Mouse (Mus musculus) monocyte, adult 5-6 weeks (primary cell): Measurements from ENCODE around the gene Ccdc9. TPM values are rescaled to one million over a fixed set of nuclear protein-coding genes. Genes with fewer than 3 reads are reported as not detected.
"Not testable (repeated sequence)": the region's sequence is repeated elsewhere in the genome, so short reads cannot be mapped to it uniquely, and the experiment has no call there.

Experiments used
- ATAC-seq: fragments of 153-309, 156-312 bp; replicated peaks from 2 replicates; pipeline ENCODE4 v1.8.0; 2017; ENCODE audit warnings: mild to moderate bottlenecking; ENCODE audit not compliant: low TSS enrichment, insufficient number of reproducible peaks, severe bottlenecking, poor library complexity, low FRiP score
- total RNA-seq: library from RNA; stranded (forward); fragments of 200-1000, 200-491, 200-594 nt; gene quantifications from 3 replicates; pipeline ENCODE4 v1.2.3, GENCODE M21; 2017

Gene Ccdc9
- total RNA-seq, 1 experiment from 2014 or later, result 256 TPM

DNA sequence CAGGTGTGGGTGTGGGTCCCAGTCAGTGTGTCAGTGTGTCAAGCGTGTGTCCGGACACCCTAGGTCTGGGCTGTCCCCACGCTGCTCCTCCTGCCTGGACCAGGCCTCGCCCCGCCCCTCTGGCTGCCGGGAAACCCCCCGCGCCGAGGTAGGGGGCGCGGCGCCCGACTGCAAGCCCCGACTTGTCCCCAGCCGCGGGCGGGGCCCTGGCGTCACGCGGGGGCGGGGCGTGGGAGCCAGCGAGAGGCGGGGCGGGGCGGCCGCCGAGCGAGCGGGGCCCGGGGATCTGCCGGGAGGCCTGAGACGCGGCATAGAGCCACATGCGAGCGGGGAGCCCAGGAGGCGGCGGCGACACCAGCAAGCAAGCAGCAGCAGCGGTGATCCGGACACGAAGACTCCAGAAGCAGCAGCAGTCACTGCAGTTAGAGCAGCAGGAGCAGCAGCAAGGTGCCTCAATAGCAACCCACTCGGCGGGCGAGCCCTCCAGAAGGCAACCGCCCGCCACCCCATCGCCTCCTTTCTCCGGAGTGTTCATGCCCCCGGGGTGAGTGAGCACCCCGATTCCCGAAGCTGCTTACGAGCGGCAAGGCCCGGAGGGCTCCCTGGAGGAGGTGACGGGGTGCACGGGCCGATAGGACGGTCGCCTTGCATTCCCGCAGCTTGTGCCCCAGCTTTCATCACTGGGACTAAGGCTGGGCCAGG, 22.9 kb upstream of the Ccdc9 start:
- peak; percentile 4; the same call in 1 of the 2 replicates for ATAC-seq

DNA sequence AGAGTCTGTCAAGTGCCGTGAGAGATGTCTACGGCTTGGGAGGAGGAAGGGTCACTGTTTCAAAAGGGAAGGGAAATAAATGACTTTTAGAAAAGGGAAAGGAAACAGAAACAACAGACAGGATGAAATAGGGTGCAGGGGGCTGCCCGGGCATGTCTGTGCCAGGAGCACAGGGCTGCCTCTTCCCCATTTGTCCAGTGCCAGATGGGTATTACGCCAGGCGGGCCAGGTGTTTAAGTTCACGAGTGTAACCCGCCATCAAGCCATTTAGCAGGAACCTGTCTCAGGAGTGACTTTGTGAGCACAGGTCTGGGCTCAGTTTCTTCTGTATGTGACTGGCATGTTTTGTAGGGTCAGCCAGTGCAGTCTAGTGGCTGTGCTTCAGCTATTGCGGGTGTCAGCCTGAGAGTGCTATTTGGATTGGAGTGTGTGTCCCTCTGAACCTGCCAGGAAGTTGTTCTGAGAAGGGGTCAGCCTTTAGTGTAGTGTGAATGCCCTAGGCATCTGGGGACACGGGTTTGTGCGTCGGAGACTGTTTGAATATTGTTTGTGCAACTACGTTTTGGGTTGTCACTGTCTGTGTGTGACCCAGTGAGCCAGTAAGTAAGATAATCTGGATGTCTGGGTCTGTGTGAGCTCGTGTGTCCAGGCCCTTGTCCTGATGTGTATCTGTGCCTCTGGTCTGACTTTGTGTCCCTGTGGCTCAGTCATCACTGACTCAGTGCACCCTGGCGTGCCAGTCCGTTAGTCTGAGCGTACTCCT, 22.1 kb upstream of the Ccdc9 start:
- ATAC-seq, result peak; percentile 3; the same call in 1 of the 2 replicates

DNA sequence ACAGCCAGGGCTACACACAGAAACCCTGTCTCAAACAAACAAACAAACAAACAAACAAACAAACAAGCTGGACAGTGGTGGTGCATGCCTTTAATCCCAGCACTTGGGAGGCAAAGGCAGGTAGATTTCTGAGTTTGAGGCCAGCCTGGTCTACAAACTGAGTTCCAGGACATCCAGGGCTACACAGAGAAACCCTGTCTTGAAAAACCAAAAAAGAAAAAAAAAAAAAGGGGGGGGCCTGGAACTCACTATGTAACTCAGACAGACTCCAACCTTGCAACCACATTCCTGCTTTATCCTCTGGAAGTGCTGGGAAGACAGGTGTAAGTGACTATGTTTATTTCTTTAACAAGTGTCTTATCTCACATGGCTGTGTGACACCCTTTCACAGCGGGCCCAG, 21.5 kb upstream of the Ccdc9 start, which contains the start of gene Bbc3:
Gene Bbc3 (plus strand): TSS at position 301 of the 400 bp plus-strand sequence.
- ATAC-seq, result not testable (repeated sequence)

DNA sequence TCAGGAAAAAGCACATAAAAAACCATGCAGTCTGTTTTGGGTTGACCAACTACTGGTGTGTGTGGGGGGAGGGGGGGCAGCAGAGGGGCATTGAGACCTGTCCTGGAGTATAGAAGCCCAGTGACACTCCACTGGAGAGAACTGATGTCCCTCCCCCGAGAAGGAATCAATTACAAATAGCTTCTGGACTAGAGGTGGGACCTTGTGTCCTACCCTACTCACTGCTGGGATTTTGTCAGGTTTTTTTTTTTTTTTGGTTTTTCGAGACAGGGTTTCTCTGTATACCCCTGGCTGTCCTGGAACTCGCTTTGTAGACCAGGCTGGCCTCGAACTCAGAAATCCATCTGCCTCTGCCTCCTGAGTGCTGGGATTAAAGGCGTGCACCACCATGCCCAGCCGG, 20.5 kb upstream of the Ccdc9 start:
- ATAC-seq, result not testable (repeated sequence)

DNA sequence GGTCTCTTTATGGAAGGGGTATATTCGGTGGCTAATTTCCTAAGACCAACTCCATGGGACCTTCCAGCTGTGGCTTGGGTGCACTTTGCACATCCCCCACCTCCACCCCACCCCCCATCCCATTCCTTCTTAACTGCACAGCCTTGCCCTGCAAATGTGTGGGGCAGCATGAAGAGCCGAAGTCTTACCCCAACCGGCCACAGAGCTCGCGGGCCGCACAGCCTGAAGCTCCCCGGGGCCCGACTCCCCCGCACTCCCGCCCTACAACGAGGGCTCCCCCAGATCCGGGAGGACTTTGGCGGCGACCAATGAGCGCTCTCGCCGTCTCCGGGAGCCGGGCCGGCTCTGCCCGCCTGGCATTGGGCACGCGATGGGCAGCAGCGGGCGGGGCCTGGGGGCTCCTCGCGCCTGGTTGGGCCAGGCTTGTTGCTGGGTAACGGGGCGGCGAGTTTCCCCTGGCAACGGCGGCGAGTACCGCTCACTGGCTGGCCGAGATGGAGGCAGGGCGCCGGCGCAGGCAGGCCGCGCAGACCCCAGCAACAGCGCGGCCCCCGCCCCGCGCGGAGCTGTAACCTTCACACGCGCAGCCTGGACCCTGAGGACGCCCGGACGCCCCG, 12.9 kb upstream of the Ccdc9 start:
- ATAC-seq, result peak; percentile 52

DNA sequence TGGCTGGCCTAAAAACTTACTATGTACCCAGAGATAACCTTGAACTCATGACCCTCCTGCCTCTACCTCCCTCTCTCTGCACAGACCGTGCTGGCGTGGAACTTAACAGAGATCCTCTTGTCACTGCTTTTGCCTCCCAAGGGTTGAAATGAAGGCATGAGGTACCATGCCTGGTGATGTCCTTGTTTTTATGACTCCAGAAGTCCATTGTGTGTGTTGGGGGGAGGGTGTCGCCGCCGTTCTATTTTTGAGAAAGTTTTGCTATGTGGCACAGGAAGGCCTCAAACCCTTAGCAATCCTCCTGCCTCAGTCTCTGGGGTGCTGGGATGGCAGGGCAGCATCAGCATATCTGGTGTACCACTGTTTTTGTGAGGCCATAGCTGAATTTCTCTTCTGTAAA, 12.3 kb upstream of the Ccdc9 start:
- no peak for ATAC-seq

DNA sequence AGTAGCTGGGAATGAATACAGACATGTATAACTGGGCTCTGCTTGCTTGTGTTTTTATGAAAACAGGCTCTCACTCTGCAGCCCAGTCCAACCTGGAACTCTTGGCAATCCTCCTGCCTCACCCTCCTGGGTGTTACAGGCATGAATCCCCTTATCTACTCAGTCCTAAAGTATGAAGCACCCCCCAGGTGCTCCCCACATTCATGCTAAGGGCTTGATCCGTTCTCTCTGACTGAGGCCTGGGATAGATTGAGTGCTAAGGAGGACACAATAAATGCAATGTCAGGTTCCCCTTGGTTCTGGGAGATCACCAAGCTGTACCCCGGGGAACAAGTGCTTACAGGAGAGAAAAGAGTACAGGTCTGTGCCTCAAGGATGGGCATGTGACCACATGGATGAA, 11.0 kb upstream of the Ccdc9 start:
- ATAC-seq, result no peak

DNA sequence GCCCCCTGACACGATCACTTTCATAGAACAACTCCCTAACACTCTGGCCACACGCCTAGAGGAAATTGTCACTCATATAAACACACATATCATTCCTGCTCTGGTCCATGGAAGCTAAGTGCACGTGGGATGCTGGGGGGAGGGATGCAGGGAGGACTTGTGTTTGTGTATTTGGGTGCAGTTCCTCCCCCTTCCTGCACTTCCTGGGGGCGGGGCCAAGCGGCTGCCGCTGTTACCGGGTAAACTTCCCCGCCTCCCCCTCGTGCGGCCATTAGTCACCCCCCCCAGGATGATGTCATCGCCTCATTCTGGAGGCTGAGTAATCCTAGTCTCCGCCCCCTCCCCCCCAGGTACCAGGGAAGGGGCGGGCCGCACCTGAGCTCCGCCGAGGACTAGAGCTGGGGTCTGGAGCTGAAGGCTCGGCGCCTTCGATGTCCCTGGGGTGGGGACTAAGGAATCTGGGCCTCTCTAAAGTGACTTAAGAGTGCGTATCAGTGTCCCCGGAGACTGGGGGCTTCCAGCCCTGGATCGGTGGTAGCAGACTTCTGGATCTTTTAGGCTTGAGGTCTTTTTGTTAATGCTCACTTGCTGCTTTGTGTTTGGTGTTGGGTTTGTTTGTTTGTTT, 10.3 kb upstream of the Ccdc9 start:
- peak; percentile 66 for ATAC-seq

DNA sequence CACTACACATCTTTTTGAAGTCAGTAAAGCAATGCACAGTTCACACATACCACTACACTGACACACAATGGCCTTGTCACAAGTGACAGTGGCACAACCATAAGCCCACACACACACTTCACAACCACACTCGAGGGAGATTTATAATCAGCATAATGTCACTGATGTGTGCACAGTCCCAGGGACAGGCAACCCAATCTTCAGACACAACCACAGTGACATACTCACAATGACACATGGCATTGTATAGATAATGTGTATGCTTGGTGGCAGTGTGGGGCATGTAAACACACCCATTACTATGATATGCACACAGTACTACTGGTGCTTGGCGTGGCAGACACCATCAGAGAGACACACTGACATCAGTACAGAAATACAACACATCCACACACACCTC, 9.6 kb upstream of the Ccdc9 start:
- no peak for ATAC-seq

DNA sequence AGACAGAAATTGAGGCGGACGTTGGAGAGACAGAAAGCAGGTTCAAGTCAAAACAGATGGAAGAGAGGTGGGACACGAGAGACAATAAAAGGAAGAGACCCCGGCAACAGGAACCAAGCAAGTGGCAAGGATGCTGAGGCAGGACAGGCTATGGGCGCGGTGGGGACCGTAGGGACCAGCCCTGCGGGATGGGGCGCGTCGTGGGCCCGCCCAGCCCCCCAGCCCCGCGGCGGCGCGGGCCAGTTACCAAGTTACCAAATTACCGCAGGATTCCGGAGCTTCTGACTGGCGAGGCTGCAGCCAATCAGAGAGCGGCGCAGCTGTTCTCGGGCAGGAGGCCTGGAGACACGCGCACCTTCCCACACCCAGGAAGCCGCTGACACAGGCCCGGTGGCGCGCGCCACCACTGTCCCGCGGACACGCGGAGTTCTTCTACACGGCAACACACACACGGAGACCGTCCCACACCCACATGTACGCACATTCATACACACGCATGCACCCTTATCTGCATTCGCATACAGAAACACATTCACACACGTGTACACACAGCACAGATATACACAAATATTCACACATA, 8.8 kb upstream of the Ccdc9 start:
- peak; percentile 63 for ATAC-seq

DNA sequence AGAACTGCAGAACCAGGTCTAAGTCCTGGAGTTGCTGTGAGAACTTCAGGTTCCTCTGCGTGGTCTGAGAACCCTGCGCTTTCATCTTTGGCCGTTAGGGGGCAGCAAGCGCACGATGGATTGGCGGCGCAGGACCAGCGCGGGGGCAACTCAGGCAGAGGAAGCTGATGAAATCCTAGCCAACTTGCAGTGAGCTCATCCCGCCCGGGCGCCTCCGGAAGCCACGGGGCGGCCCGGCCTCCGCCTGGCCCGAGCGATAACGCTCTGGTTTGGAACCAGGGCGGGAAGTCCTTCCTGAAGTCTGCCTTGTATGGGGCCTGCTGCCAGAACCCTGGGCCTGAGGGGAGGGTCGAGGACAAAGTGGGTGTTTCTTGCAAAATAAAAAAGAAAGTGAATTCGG, 8.2 kb upstream of the Ccdc9 start:
- ATAC-seq, result peak; percentile 84

DNA sequence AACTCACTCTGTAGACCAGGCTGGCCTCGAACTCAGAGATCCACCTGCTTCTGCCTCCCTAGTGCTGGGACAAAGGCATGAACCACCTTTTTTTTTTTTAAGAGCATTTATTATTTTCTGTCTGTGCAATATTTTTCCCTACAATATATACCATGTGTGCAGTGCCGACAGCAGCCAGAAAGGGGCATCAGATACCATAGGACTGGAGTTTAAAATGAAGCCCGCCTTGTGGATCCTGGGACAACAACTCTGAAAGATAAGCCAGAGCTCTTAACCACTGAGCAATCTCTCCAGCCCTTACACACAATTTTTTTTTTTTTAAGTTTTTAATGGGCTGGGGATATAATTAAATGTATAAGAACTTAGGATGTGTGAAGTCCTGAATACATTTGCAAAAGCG, 7.8 kb upstream of the Ccdc9 start:
- ATAC-seq, result no peak

DNA sequence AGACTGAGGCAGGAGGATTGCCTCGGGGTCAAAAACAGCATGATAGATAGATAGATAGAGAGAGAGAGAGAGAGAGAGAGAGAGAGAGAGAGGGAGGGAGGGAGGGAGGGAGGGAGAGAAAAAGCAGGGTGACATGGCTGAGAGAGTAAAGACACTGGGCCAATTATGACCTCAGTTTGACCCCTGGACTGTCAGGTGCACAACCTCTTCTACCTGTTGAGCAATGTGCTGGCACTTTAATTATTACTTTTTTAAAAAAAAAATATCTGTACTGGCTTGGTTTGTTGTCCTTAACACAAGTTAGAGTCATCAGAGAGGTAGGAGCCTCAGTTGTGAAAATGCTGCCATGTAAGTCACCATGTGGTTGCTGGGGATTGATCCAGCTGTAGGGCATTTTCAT, 1.2 kb upstream of the Ccdc9 start:
- ATAC-seq, result no peak

DNA sequence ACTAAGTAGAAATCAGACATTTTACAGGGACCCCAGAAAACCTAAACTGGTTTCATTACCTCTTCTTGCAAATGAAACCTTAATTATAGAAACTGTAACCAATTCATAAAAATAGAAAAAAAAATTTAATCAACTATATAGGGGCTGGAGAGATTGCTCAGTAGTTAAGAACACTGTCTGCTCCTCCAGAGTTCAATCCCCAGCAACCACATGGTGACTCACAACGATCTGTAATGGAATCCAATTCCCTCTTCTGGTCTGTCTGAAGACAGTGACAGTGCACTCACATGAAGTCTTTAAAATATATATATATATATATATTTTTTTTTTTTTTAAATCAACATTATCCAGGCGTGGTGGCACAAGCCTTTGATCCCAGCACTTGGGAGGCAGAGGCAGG, 421 bp upstream of the Ccdc9 start:
- ATAC-seq, result no peak

DNA sequence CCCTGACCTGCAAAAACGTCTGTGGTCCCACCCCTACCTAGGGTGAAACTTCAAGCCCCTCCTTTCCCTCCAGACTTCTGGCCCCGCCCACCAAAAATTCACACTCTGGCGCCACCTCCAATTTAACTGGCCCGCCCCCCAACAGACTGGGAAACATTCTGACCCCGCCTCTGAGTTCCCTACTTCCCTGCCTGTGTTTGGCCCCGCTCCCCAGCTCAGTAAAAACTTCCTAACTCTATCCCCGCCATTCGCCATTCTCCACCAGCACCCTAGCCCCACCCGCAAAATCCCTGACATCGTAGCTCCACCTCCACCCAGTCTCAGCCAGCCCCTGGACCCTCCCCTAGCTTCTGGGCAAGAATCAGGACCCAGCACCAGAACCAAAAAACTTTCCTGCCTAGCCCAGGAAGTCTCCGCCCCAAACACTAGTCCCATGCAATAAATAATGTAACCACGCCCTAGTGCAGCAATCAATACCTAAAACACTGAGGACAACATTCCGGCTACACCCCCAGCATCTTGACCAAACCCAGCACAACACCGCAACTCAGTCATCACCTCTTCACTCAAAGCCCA, 1.1 kb downstream of the Ccdc9 start:
- peak; percentile 27 for ATAC-seq

DNA sequence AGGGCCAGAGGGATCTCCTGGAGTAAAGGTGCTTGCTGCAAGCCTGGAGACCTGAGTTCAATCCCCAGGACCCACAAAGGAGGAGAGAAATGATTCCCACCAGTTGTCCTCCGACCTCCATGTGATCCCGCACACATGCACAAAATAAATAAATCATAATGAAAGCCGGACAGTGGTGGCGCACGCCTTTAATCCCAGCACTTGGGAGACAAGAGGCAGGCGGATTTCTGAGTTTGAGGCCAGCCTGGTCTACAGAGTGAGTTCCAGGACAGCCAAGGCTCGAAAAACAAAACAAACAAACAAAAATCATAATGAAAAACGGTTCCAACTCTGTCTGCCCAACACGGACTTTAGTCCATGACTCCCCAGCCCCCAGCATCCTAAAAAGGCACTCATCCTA, 1.7 kb downstream of the Ccdc9 start:
- ATAC-seq, result no peak

DNA sequence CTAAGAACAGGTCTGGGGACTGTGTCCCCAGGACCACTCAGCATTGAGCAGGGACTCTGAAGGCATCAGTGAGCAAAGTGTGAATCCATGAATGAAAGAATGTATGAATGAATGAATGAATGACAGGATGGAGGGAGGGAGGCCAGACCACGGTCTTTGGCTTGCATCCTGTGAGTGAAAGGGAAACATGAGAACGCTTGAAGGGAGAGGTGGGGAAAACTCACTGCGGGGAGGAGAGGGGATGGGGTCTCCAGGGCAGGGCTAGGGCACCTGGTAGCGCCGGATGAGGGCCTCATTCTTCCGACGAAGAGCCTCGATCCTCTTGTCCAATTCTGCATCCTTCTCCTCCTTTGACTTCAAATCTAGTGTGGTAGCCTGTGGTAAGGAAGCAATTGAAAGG, 2.6 kb downstream of the Ccdc9 start:
- ATAC-seq, result no peak

DNA sequence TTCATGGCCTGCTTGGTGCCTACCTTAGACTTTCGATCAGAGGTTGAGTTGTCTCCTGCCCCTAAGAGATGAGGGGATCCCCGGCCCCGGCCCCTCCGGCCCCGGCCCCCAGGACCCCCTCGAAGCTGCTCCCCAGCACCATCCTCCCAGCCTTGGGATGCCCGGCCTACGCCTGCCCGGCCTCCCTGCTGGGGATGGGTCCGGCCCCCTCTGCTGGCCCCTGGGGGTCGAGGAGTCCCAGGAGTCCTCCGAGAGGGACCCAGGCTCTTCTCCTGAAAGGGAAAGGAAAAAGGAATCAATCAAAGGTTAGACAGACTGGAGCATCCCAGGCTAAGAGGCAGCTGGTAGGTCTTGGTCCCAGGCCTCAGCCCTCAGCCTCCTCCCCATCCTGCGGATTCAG, 4.3 kb downstream of the Ccdc9 start:
- ATAC-seq, result no peak

DNA sequence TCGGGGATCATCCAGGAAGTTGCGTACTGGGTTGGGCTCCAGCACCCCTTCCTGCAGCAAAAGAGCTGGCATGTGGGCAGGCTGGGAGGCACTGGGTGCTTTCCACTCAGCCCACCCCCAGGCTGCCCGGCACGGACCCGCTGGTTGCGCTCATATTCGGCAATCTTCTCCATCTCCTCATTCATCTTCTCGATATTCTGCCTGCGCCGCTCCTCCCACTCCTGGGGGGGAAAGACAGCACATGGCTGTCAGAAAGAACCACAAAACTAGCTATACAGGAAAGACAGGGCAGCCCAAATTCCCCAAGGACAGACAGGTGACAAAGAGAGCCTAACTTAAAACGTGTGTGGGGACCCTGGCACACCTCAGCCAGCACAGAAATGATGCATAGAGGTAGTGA, 5.9 kb downstream of the Ccdc9 start:
- no peak for ATAC-seq
